Mouse (Mus musculus) left cerebral cortex, postnatal 14 days (tissue): ENCODE data around the gene Tpte. TPM values are rescaled to one million over a fixed set of nuclear protein-coding genes. Genes with fewer than 3 reads are reported as not detected.

ENCODE experiments used
- DNase-seq, 2 experiments: peaks; one replicate each; pipeline ENCODE4 v3.0.0; 2021 to 2022; ENCODE audit warnings: low spot score in 2 of 2, mixed read lengths in 1 of 2
- intact Hi-C: fragments of 180-260 bp; cut with DNase I; formaldehyde crosslinking; loops from one replicate; pipeline ENCODE4 v1.15.1; 2025
- total RNA-seq, 2 experiments: library from RNA; stranded (reverse); gene quantifications; 2 replicates each; pipeline ENCODE4 v1.2.3; 2021

The Tpte gene
- total RNA-seq, 2 experiments from 2014 or later, result not detected

DNA sequence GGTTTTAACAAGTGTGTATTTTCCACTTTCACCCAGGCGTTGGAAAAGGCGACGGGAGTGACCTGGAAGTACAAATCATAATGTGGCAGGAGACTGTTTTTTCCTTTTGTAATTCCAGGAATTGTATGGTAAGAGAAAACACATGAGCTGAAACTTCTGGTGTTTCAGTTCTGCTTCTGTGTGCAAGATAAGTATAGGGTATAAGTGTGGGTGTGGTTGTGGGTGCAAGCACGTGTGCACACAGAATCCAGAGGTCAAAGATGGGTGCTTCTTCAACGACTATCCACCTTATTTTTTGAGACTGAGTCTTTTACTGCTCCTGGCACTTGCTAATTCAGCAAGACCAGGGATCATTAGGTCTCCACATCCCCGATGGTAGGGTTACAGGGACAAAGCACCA lies 76.1 kb downstream of the Tpte start:
- intact Hi-C loops, result no loop called here
- DNase-seq, result no peak

GRCm38 (mm10) chr8:22359882-22360281 lies 76.6 kb downstream of the Tpte start:
- no peak for DNase-seq
- intact Hi-C loops, result no loop called here

DNA sequence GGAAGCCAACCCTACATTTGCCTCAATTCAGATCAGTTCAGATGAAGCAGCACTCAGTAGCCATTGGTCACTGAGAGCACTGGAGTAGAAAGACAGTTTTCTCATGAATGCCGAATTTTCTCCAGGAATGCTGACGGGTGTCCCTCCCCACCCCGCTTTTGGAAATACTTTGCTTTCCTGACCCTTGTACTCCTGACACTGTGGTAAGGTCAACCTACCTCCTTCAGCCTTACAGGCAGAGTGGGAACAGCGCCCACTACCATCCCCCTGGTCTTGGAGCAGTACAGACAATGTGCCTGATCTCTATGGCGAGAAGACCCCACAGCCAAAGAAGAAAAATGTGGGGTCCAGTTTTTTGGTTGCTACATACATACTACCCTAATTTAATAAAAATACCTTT lies 93.1 kb downstream of the Tpte start:
- intact Hi-C loops, result no loop called here
- DNase-seq, result no peak

DNA sequence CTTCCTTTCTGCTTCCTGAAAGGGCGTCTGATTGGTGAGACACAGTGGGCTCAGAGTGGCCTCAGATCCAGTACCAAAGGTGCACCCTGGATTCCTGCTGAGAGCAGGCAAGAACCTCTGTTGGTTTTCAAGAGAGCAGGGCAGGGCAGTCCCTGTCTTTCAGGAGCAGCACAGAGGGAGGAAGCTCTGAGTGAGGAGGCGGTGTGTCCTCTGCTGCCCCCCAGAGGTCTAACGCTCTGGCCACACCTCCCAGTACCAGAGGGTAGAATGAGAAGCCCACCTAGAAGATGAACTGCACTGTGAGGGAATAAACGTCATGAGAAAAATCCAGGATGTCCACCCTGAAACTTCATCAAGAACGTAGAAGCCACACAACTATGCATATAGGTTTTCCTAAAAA lies 93.7 kb downstream of the Tpte start:
- intact Hi-C loops, result no loop called here
- DNase-seq, result peak in 1 of 2 experiments; percentile 19

DNA sequence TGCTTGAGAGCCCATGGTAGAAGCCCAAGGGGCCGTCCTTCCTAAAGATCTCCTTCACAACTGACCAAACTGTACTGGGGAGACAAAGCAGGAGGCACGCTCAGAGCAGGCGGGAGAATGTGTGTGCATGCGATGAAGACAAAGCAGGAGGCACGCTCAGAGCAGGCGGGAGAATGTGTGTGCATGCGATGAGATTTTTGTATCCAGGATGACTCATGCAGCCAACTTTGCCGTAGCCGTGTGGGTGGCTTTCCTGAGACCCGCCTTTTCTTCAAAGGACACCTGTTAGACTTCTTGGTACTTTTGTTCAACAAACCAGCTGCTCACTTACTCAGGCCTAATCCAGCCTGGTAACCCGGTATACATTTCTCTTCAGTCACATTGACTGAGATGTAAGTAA lies 97.7 kb downstream of the Tpte start:
- intact Hi-C loops, result no loop called here
- peak in 1 of 2 experiments; percentile 19 for DNase-seq

DNA sequence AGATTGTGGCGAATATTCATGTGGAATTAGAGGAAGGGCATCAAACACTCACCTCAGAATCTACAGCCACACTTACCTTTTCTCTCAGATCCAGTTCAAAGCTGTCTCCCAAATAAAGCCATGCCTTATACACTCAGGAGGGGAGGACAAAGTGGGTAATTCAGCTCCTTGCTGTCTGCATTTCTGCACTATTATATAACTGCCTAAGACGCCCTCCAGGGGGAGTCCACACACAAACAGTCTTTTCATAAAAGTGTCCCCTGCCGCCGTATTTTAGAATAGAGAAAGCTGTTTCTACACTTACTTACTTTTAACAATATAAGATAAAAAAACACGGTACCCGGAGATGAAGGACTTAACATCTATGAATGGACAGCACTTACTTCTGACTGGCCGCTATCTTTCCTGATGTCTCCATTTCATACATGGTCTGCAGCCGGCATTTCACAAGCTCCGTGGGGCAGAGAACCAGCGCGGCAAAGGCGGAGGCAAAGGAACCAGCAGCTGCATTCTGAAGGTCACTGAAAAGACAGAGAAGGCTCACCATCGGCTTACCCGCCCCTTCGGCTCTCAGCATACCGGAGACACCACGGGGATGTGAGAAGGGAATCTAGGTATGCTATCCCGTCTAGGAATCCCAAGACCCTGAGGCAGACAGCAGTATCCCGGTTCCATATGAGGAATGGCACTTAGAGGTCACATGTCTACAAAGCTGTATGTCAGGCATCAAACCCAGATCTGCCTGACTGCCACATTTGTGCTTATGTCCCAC lies 99.8 kb downstream of the Tpte start:
- intact Hi-C loops, result no loop called here
- DNase-seq, result peak in 1 of 2 experiments; percentile 45

- DNase-seq, result no peak
- intact Hi-C loops, result no loop called here
Observed at GRCm38 (mm10) chr8:22385158-22385557, 101.9 kb downstream of the Tpte start.

DNA sequence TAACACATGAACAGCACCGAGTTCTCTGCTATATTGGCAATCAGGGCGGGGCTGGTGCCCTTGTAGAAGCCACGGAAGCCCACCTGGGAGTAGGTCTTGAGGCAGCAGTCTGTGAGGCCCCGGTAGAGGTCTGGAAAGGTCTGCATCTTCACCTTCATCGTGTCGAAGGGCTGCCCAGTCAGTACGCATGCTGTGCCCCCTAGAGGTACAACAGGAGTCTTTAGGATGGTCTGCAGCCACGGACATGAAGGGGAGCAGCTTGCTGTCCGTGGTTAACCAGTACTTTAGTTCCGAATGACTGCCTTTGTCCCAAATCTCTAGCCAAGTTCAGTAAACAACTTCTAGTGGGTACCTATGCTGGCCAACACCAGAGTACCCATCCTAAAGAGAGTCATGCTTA lies 106.6 kb downstream of the Tpte start:
- intact Hi-C loops, result no loop called here

GRCm38 (mm10) chr8:22390766-22391463 lies 107.7 kb downstream of the Tpte start:
- intact Hi-C loops, result no loop called here

More for the DNA sequence above, 106.6 kb downstream of the Tpte start:
- DNase-seq, result no peak

GRCm38 (mm10) chr8:22394471-22394870 lies 111.2 kb downstream of the Tpte start:
- DNase-seq, result no peak
- intact Hi-C loops, result no loop called here

More at GRCm38 (mm10) chr8:22390766-22391463, 107.7 kb downstream of the Tpte start:
- DNase-seq, result no peak

GRCm38 (mm10) chr8:22395256-22395655 lies 112.0 kb downstream of the Tpte start:
- intact Hi-C loops, result loop anchor here (5.0 kb wide), 1 partner anchor 203 kb away; the partner anchor contains the start of gene Vps36
- no peak for DNase-seq

DNA sequence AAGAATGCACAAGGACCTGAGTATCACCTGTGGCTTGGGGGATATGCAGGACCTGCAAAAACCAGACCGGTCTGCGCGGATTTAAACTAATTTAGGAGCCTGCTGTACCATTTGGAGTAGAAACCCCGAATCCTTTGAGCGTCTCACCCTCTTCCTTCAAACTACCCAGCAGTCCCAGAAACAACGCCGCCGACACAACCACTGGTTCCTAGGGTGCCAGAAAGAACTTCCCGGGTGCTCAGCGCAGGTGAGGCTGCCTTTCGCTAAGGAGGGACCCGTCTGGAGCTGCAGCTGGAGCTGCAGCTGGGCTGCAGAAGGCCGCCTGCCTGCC lies 114.5 kb downstream of the Tpte start:
- no peak for DNase-seq
- intact Hi-C loops, result loop anchor here (5.0 kb wide), 1 partner anchor 205 kb away; the partner anchor contains the start of gene Vps36

DNA sequence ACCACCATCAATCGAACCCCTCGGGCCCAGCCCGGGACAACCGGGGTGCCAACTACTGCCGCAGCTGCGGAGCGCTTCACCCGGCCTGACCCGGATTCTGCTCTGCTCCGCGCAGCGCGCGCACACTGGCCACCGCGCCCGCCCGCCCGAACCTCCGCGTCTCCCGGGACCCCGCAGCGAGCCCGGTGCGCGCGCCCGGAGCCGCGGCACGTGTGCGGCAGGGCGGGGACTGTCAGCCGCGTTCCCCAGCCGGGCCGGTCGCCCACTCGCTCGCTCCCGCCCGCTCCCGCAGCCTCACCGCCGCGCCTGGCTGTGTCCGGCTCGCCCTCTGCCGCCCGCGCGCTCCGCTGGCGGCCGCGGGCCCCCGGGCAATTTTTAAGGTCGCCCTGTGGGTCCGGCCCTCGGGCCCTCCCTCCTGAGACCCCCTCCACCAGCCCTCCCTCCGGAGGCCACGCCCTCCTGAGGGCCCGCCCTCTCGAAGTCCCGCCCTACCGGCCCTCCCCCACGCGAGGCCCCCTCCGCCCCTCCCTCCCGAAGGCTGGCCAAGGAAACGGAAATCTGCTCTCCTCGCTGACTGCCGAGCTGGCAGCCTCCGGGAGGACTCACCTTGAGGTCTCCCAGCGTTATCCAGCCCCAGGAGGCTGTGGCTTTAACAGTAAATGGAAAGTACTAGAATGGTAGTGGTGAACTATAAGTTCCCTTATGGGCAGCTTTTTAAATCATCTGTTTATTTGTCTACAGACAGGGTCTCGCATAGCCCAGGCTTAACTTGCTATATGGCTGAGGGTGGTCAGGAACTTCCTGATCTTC lies 115.1 kb downstream of the Tpte start, which contains the start of gene Slc25a15:
TSS of gene Slc25a15 (minus strand) at position 456 of the 810 bp plus-strand sequence.
- DNase-seq, result peak; percentile 74 to 84
- intact Hi-C loops, result loop anchor here (5.0 kb wide), 1 partner anchor 206 kb away; the partner anchor contains the start of gene Vps36

DNA sequence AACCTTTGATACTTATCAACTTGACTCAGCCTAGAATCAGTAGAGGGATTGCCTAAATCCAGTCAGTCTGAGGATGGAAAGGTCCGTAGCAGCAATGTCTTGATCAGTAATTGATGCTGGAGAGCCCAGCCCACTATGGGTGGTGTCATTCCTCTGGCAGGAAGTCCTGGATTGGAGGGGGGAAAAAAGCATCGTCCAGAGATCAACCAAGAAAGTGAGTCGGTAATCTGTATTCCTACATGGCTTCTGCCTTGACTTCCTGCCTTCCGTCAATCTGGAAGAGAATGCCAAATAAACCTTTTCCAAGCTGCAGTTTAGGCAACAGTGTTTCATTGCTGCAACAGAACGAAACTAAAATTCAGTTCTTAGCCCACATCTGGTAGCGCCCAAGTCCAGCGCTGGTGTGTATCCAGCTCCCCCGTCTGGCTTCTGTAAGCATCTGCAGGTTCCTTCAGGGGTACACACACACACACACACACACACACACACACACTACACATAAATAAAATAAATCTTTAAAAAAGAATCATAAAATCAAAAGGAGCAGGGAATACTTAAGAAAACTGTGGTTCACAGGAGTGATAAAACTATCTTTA lies 116.1 kb downstream of the Tpte start:
- intact Hi-C loops, result loop anchor here (5.0 kb wide), 1 partner anchor 207 kb away; the partner anchor contains the start of gene Vps36
- DNase-seq, result no peak

DNA sequence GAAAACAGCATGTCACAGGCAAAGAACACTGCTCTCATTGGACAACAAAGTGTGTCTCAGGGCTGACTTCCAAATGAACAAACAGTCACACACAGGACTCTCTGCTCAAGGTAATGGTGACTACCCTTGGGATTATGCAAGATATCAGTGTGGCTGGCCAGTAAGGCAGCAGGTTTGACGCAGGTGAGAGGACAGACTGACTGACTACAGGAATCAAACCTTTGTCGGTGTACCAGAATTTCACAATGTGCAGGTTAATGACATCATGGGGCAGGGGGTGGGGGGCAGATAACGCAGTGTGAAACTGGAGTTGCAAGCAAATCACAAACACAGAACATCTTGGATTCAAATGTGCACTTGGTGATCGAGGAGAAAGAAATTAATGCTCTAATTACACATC lies 117.4 kb downstream of the Tpte start:
- no peak for DNase-seq

GRCm38 (mm10) chr8:22403235-22403634 lies 120.0 kb downstream of the Tpte start:
- no peak for DNase-seq
- intact Hi-C loops, result loop anchor here (10.0 kb wide), 1 partner anchor 408 kb away; no protein-coding TSS in a partner anchor

More for the DNA sequence above, 117.4 kb downstream of the Tpte start:
- intact Hi-C loops, result loop anchor here (10.0 kb wide), 1 partner anchor 406 kb away; no protein-coding TSS in a partner anchor

- DNase-seq, result no peak
- intact Hi-C loops, result loop anchor here (10.0 kb wide), 1 partner anchor 411 kb away; no protein-coding TSS in a partner anchor
Observed at GRCm38 (mm10) chr8:22405733-22406132, 122.5 kb downstream of the Tpte start.

DNA sequence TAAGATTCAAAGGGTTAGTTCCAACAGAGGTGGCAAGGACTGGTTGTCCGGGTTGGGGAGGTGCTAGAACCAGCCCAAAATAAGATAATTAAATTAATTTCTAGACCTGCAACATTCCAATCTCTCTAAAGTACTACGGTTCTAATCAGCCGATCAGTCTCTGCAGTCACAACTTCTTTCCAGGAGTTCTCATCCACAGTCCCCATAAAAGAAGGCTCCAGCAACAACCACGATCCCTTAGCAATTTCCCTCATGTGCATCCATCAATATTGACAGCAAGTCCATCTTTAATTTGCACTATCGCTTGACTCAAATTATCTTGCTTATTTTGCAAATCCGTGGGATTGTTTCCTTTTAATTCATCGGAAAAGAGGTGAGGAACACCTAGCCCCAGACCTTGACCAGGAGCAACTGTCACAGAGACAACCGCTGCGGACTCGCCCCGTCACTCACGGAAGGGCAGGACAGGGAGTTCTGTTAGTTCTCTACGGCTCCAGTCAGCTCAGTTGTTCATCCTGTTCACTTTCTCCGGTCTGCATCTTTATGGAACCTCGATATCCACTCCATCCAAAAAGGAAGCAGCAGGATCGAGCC lies 127.5 kb downstream of the Tpte start:
- intact Hi-C loops, result loop anchor here (2.0 kb wide), 1 partner anchor 218 kb away; the partner anchor contains the start of gene Vps36

More for the DNA sequence above, 127.5 kb downstream of the Tpte start:
- no peak for DNase-seq
